Mouse (Mus musculus) layer of hippocampus, adult 18-20 months (tissue): Measurements from ENCODE around the gene Egf. TPM values are rescaled to one million over a fixed set of nuclear protein-coding genes. Genes with fewer than 3 reads are reported as not detected.
A peak's percentile ranks its signal among the peaks of the same experiment; 100 is the strongest.

Experiments
- DNase-seq, 2 experiments: peaks; one replicate each; pipeline ENCODE4 v3.0.0; 2022; ENCODE audit warnings: low spot score in 2 of 2
- microRNA-seq, 2 experiments: library from miRNA; unstranded; fragments of <30 nt; microRNA quantifications; one replicate each; pipeline ENCODE4 v1.2.0; 2021
- total RNA-seq, 2 experiments: library from RNA; stranded (reverse); gene quantifications; 2 replicates each; pipeline ENCODE4 v1.2.3; 2021

Egf gene
- total RNA-seq, 2 experiments from 2014 or later = 1.2 to 1.7 TPM

DNA sequence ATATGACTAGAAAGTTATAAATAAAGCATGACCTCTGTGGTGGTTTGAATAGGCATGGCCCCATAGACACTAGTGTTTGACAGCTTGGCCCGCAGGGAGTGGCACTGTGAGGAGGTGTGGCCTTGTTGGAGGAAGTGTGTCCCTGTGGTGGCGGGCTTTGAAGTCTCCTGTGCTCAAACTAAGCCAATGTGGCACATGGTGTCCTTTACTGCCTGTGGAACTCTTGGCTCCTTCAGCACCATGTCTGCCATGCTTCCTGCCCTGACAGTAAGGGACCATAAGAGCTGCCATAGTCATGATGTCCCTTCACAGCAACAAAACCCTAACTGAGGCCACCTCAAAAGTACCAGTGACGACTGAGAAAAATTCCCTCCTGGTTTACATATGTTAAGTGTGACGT lies 102.6 kb downstream of the Egf start:
- no peak for DNase-seq

DNA sequence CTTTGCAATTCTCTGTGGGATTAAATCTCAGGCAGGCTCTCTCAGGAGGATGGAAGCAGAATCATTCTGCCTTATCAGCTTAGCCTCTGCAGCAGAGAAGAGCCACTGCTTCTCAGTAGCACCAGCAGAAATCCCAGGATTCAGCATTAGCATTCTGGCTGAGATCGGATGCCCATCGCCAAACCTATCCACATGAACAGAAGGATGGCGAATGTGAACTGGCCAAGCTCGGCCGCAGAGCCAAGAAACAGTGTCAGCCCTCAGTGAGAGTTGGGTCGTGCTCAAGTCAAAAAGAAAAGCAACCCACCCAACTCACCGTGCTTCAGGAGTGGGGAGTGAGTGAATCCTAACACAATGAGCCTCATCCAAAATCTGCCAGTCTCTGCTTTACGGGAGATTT lies 103.4 kb downstream of the Egf start:
- no peak for DNase-seq

GRCm38 (mm10) chr3:129650931-129651330 lies 104.2 kb downstream of the Egf start:
- no peak for DNase-seq

- DNase-seq = no peak
These were observed 104.9 kb downstream of the Egf start for GRCm38 (mm10) chr3:129650293-129650612.

GRCm38 (mm10) chr3:129649586-129650292 lies 105.4 kb downstream of the Egf start:
- peak in 1 of 2 experiments; percentile 54 for DNase-seq

GRCm38 (mm10) chr3:129648598-129648997 lies 106.5 kb downstream of the Egf start:
- DNase-seq = no peak

DNA sequence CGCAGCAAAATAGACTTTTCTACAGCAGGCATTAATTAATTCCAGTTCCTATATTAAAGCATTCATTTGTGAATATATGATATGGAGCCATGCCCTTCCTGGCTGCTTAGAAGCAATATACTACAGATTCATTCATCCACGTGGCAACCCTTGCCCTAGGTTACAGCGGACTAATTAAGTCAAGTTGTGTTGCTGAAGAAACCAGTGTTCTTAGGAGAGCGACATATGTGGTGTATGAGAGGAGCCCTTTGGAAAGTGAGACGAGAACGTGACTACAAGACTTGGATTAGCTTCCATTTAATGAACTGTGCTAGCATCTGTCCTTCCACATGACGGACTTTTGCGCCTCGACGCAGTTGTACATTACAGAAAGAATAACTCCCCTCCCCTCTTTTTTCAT lies 107.8 kb downstream of the Egf start:
- DNase-seq = no peak

DNA sequence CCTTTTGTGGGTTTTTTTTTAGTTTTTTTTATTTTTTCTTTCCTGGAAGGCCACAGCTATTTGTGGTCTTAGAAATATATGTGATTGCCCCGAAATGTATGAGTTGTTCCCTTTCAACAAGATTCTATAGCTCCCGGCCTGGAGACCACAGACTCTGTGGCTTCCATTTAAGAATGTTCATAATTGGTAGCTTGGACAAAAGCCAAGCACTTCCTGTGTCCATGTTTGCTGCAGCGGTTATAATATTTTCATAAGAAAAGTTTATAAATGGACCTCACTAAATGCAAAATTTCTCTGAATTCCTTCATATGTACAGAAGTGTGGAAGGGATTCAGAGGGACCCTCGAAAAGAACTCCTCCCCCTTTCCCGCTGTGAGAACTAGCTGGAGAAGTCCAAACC lies 108.3 kb downstream of the Egf start:
- DNase-seq = no peak

GRCm38 (mm10) chr3:129645409-129645808 lies 109.7 kb downstream of the Egf start:
- no peak for DNase-seq

GRCm38 (mm10) chr3:129641621-129642020 lies 113.5 kb downstream of the Egf start:
- peak in 1 of 2 experiments; percentile 51 for DNase-seq

GRCm38 (mm10) chr3:129640211-129641000 lies 114.7 kb downstream of the Egf start:
- peak in 1 of 2 experiments; percentile 48 for DNase-seq

DNA sequence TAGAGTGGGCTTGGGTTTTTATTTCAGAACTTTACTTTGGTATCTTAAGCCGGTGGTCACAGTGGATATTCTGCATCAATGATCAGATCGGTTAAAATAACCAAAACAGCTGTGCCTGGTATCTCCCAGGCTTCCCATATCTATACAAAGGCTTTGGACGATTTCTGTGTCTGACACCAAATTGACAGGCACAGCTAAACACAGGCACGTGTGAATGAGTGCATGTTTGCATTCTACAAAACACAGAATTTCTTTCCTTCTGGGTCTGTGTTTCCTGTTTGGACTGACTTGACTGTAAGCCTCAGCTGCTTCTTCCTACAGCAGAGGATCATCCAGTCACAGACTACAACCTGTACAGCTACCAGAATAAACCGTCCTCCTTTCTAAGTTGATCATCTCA lies 115.4 kb downstream of the Egf start:
- no peak for DNase-seq

DNA sequence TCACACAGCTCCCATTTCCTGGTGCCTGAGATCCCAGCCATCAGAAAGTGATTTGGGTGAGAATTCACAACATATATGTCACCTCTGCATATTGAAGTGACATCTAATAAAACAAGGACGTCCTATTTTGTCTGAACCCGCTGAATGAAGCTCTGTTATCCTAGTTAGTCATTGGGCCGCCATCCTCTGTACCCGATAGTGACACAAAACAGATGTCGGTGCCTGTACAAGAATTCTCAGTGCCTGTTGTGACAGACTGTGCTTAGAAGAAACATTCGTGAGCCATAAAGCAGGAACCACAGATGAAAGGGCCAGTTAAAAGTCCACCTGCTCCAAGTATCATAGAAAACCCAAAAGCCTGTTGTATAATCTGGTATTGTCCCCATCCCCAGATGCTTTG lies 117.7 kb downstream of the Egf start:
- no peak for DNase-seq

DNA sequence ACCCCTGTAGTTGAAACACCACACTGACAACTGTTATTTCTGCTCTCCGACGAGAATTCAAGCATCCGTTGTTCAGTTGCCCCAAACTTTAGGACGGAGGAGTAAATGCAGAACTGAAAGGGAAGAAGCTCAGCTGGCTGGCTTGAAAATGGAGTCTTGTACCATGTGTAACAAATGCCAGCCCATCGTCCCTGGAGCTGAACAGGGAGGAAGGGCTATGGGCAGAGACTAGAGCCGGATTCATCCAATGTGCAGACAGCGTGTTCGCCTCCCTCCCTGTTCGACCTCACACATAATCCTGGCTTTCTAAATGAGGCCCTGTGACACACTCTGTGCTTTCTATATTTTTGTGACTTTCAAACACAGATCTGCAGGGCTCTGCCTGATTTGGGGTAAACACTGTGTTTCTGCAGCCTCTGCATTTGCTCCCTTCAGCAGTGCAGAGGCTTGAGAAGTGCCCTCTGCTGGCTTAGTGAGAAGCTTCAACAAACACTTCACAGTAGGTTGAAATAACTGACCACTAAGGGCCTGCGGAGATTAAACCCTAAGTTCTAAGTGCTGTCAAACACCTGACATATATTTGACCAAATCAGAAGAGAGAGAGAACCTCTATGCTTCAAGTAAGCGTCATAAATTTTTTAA lies 120.7 kb downstream of the Egf start:
- DNase-seq = peak in 1 of 2 experiments; percentile 69

DNA sequence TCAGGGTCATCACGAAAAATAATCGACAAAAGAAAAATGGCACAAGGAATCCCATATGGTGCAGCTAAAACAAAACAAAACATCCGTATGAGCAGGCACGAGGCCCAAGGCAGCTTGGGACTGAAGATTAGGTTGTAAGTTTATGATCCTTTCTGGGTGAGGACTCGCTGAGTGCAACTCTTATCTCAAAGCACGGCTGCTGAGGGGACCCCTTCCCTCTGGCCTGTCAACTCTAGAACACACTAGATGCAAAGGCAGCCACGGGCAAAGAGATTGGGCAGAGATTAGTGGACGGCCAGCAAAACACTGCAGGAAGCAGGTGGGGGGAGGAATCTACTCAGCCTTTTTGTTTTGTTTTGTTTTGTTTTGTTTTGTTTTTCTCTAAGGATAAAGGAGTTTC lies 121.6 kb downstream of the Egf start:
- no peak for DNase-seq

DNA sequence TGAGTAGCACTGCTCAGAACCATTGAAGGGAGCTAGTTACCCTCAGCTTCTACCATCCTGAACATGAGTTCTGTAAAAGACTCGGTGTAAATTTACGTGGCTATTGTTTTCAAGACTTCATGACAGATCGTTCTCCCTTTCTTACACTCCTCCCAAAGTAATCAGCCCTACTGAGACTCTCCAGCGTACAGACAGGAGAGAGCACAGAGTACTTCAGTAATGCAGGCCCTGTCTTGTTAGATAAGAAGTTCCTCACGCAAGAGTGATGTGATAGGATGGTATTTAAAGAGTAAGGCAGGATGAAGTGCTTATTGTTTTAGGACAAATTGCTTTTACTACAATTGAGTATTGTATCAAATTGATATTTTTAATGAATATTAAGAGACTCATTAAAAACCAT lies 123.3 kb downstream of the Egf start:
- DNase-seq = no peak

DNA sequence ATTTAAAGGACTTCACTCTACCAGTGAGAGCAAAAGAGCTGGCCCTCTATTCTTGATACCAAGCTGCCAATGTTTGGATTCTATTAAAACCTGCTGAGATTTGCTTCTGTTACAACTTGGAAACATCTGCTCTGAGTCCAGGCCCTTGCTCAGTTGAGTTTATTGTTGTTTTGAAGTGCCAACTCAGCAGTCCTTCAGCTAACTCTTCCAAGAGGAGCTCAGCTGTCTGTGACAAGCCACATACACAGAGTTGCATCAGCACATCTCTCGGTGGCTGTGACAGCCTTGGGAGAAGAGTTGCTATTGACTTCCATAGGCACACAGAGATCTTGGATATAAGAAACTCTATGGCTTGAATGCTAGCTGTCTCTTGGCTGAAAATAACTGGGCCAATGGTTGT lies 124.1 kb downstream of the Egf start:
- DNase-seq = no peak

Small RNA genes lying within 50 kb of the gene (microRNA-seq; reads per million reads assigned to microRNA genes)
- gene Gm24515 = 0 reads per million in 2 experiments

Other genes starting within 250 kb of the Egf start
- 10 to 100 TPM; 28.6 to 31.9 TPM for gene Elovl6, start 223.0 kb downstream of the Egf start, total RNA-seq
- not detected for gene Lrit3, start 48.7 kb upstream of the Egf start, total RNA-seq
- gene Rrh, start 67.3 kb upstream of the Egf start, total RNA-seq = under 1 TPM; 0.62 to 0.68 TPM
- 10 to 100 TPM; 43.7 to 46.6 TPM for gene Gar1, start 76.1 kb upstream of the Egf start, total RNA-seq
- not detected for gene Cfi, start 80.6 kb upstream of the Egf start, total RNA-seq
- 10 to 100 TPM; 22.3 to 23.6 TPM for gene Pla2g12a, start 123.3 kb upstream of the Egf start, total RNA-seq
- gene Casp6, start 146.1 kb upstream of the Egf start, total RNA-seq = 1 to 10 TPM; 6.3 to 7.6 TPM
- 1 to 10 TPM; 2.9 to 3.3 TPM for gene Mcub, start 214.9 kb upstream of the Egf start, total RNA-seq